Mouse (Mus musculus) kidney, postnatal 36 days (tissue): ENCODE measurements around the gene Dram1.
A peak's percentile ranks its signal among the peaks of the same experiment; 100 is the strongest.
"Not testable (repeated sequence)": the region's sequence is repeated elsewhere in the genome, so short reads cannot be mapped to it uniquely, and the experiment has no call there.

Experiments used
- DNase-seq, 2 experiments: peaks; one replicate each; pipeline ENCODE4 v3.0.0; 2021 to 2022; ENCODE audit warnings: mixed read lengths in 2 of 2

The Dram1 gene

DNA sequence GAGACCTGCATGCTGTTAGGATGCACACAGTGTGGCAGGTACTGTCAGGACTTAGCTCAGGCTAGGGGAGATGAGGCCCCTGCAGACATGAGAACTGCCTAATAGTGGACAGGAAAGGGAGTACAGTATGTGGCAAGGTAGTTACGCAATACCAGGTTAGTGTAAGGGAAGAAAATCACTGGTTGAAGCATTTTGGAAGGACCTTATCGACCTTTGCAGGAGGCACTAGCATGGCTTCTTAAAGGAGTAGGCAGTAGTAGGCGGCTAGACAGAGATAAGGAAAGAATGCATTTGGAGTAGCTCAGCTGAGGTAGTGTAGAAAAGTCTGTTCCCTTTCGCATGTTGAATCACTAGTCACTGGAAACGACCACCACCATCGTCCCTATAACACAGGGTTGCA lies 6.9 kb upstream of the Dram1 start:
- peak in 1 of 2 experiments; percentile 31 for DNase-seq

DNA sequence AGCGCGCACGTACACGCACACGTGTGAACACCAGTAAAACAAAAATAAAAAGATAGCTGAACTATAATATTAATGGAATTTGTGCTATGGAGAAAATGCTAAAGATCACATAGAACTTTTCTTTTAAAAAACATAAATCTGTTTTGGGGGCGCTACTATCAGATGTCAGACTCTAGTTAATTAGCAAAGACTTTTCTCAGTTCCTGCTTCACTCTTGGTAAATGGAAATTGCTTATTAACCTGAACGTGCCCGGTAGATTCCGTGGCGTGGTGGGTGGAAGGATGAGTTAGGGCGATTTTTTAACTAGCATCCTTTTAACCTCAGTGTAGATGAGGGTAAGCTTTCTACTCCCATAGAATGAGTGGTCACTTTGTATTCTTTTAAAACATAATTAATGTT lies 6.4 kb upstream of the Dram1 start:
- no peak for DNase-seq

GRCm38 (mm10) chr10:88384081-88384480 lies 5.2 kb upstream of the Dram1 start:
- peak in 1 of 2 experiments; percentile 29 for DNase-seq

DNA sequence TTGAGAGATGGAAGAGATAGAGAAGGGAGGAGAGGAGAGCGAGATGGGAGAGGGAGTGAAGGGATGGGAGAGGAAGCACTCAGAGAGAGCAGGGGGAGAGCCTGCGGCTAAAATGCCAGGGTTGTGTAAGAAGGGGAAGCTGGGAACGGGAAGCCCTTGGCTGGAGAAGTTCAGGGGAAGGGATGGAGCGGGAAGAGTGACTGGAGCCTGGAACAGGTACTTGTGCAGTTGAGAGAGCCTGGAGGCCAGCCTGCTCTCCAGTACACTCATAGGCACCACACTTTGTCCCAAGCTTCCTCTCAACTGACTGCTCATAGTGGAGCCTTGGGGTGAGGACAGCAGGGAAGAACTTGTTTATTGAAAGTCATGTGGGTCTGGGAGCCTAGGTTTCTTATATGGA lies 4.6 kb upstream of the Dram1 start:
- no peak for DNase-seq

GRCm38 (mm10) chr10:88382009-88382408 lies 3.1 kb upstream of the Dram1 start:
- DNase-seq: no peak

DNA sequence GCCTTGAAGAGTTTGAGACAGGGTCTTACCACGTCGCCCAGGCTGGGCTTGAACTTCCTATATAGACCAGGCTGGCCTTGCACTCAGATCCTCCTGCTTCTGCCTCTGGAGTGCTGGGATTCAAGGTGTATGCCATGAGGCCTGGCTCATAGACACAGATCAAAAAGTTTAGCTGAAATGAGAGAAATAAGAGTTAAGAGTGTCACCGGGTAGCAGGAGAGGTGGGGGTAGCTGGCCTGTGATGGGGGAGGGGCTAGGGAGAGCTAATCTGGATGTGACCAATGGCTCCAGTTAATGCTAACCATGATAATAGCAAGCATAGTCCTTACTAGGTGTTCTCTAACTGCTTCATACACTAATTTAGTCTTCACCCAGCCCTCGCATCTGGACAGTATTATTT lies 2.4 kb upstream of the Dram1 start:
- DNase-seq: no peak

GRCm38 (mm10) chr10:88380430-88381060 lies 1.7 kb upstream of the Dram1 start:
- DNase-seq: peak; percentile 46 to 49

GRCm38 (mm10) chr10:88380002-88380401 lies 1.1 kb upstream of the Dram1 start:
- DNase-seq: peak; percentile 52 to 65

GRCm38 (mm10) chr10:88377666-88378065 lies 1.2 kb downstream of the Dram1 start:
- no peak for DNase-seq

- DNase-seq: peak; percentile 85 to 93
Measured at GRCm38 (mm10) chr10:88376770-88377169, 2.1 kb downstream of the Dram1 start.

GRCm38 (mm10) chr10:88374984-88375383 lies 3.9 kb downstream of the Dram1 start:
- DNase-seq: no peak

DNA sequence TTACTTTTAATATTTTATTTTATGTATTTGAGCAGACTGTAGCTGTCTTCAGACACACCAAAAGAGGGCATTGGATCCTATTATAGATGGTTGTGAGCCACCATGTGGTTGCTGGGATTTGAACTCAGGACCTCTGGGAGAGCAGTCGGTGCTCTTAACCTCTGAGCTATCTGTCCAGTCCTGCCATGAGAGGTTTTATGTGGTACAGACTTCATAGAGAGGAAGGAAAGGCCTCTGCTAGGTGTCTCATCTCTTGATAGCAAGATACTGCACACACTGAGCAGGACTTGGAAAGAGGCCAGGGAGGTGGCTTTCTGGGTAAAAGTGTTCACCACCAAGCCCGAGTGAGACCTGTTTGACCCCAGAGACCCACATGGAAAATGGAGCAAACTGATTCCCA lies 5.9 kb downstream of the Dram1 start:
- DNase-seq: not testable (repeated sequence)

GRCm38 (mm10) chr10:88372436-88372835 lies 6.4 kb downstream of the Dram1 start:
- DNase-seq: no peak

DNA sequence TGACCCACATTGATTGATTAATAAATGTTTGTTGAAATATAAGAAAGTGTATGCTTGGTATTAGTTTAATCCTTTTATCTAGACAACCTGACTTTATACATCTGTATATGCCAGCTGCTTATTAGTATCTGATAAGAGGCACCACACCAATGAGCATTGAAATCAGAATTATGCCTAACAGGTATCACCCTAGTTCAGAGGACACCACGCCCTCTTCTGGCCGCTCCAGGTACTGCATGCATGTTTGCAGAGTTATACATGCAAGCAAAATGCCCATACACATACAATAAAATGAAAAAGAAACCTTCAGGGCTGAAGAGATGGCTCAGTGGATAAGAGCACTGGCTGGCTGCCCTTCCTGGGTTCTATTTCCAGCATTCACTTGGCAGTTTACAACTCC lies 7.1 kb downstream of the Dram1 start:
- peak in 1 of 2 experiments; percentile 66 for DNase-seq

DNA sequence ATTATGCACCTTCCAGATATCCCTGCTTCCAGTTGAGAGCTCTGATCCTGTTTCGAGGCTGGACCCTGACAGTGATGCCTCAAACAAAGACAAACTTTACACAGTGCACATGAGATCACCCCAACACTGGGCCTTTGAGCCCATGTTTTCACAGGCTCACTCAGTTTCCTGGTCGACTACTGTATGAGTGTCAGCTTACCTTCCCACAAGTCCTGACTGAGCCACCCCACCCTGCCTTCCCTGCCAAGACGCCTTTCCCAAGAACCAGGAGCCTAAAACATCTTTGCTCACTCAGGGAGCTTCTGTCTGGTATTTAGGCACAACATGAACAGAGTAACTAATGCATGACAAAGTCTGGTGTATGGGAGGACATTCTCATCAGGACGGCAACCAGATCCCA lies 9.6 kb downstream of the Dram1 start:
- no peak for DNase-seq

DNA sequence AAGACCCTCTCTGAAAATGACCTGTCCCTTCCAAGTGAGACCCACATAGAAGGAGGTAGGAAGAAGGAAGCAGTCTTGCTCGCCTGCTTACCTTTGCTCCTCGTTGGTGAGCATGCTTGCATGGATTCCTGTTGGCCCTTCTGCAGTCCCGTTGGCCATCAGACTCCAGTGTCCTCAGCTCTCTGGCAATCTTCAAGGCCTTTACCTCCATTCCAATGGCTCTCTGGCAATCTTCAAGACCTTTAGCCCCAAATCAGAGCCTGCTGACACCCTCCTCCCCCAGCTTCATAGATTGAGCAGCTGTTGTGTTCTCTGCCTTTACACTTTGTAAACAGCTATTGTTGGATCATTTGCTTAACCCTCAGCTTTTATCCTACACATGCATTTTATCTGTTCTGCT lies 14.7 kb downstream of the Dram1 start:
- DNase-seq: no peak

DNA sequence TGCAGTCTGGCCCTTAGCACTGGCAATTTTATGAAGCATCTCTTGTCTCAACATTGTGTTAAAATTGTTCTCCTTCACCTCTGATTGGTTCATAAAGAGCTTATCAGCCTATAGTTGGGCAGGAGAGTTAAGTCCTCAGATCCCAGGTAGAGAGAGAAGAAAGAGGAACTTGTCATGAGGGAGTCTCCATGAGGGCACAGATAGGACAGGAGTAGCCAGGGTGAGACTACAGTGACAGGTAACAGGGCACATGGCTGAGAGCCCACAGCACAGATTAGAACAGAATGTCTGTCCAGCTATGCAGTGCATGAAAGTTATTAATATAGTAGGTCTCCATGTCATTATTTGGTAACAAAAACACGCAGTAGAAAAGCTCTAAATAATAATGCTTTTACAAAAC lies 16.7 kb downstream of the Dram1 start:
- no peak for DNase-seq

DNA sequence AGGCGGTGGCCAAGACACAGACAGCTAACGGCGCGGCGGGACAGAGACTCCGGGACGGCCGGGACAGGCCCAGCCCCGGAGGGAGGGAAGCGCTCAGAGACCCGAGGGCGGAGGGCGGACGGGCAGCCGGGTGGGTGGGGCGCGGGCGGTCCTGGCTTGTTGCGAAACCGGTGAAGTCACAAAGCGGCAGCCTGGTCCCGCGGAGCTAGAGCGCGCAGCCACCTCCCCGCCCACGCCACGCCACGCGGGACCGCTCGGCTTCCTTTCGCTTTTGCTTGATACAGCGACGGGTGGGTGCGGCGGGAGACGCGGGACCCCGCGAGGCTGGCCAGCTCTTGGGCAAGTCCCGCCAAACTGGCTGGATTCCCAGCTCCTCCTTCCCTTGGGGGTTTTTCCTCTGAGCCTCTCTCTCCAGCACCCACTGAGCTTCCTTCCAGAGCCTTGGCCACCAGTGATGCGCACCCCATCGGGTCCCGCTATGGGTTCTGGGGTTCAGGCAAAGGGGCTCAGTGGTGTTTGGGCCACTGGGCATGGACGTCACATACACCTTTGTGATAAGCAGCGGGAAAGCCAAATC lies 21.8 kb downstream of the Dram1 start:
- DNase-seq: peak; percentile 79 to 84

DNA sequence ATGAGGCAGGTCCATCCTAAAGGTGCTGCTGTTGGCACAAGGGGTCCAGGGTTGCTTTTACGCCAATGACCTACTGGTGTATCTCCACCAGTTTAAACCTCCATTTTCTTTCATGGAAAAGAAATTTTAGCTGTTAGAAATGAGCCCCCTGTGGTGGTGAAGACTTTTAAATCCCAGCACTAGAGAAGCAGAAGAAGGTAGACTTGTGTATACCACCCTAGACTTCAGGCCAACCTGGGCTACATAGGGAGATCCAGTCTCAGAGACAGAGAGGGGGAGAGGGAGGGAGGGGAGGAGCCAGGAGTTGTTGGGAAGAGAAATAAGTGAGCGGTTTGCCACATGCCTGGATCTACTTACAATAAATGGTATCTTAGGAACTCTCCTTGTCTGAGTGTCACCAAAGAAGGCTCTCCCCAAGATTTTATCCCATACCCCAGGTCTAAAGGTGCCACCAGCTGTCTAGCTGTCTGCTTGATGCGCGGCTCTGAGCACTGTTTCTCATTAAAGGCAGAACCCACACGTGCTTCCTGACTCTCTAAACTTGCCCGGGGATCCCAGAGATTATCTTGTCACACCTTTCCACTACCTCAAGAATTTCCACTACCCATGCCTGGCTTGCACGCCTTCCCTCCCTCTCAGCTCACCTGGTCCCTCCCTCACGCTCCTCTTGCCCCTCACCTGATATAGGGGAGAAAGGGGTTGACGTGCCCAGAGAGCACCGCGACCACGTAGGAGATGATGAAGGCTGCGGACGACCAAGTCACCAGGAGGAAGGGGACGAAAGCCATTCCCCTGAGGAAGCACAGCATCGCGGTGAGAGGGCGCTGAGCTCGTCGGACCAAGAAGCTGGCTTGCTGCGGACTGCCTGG lies 22.5 kb downstream of the Dram1 start:
- no peak for DNase-seq

GRCm38 (mm10) chr10:88354599-88354998 lies 24.3 kb downstream of the Dram1 start:
- DNase-seq: no peak

- peak in 1 of 2 experiments; percentile 29 for DNase-seq
Measured at GRCm38 (mm10) chr10:88352549-88352948, 26.3 kb downstream of the Dram1 start.

GRCm38 (mm10) chr10:88351411-88352103 lies 27.3 kb downstream of the Dram1 start:
- no peak for DNase-seq

DNA sequence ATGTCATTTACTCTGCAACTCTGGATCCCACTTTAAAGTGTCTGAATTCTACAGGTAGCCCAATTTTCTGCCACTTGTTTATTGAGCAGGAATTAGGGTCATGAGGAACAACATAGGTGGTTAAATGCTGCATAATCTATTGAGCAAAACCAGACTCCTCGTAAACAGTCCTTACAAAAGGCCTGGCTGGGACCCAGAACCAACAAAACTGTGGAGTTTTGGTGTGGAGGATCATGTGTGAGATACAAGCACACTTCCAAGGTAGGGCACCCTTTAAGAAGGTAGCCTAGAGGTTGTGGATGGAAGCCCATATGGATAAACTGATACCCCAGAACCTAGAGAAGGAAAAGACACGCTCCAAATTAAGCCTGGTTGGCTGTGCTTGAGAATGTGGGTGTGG lies 28.2 kb downstream of the Dram1 start:
- DNase-seq: no peak
